8 mouse cellular contexts compared by ENCODE assay signal in the genomic region with DNA sequence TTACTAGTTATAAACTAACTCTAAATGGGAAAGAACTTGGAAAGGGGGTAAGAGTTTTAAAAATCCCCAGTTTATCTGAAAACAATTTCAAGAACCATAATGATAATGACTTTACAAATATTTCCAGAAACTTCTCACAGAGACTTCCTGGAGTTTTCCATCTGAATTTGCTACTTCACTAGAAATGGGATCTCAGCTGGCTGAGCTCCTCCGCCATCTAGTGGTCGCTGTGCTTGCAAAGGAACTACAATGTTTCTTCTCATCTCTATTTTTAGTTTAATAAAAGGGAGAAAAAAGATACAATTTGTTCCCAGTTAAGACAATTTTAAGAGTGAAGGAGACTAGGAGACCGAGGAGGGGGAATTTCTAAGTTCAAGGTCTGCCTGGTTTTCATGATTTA. TPM values are rescaled to one million over a fixed set of nuclear protein-coding genes. Genes with fewer than 3 reads are reported as not detected.
DNase-seq lines count a peak whose midpoint lies in the region; ATAC-seq lines count a peak whose summit lies in the region.

No protein-coding gene starts in this region.

- H3K4me1 ChIP-seq in embryonic facial prominence, embryonic 14.5 days (ENCODE audit: control insufficient read depth, insufficient read depth, low read length), result no peaks in the 10 kb centered on the region
- H3K4me1 ChIP-seq in neural tube, embryonic 11.5 days (ENCODE audit: control insufficient read depth, insufficient read depth, low read length), result no peaks in the 10 kb centered on the region

- DNase-seq in heart, adult 18-20 months, result peak; percentile 54 to 82
- DNase-seq in heart, postnatal 25 days (ENCODE audit: low spot score), result no peak
- peak; percentile 77 for DNase-seq in 3T3-L1 (ENCODE audit: low read depth, low spot score)
- DNase-seq in MN1 (ENCODE audit: low spot score), result peak; percentile 47
- peak; percentile 74 for DNase-seq in embryonic facial prominence, embryonic 14.5 days (ENCODE audit: low spot score)
- DNase-seq in layer of hippocampus, adult 9-10 months (ENCODE audit: low spot score), result peak; percentile 64
- DNase-seq in neural tube, embryonic 11.5 days (ENCODE audit: low spot score), result peak; percentile 60
- no peak for DNase-seq in spleen, adult 12 weeks (ENCODE audit: low spot score)

- no peak for ATAC-seq in embryonic facial prominence, embryonic 14.5 days (ENCODE audit: low read depth)
- ATAC-seq in neural tube, embryonic 11.5 days (ENCODE audit: insufficient read depth, low FRiP score, low TSS enrichment), result no peak

- H3K9me3 ChIP-seq in embryonic facial prominence, embryonic 14.5 days (ENCODE audit: control insufficient read depth, low read length), result no peaks in the 10 kb centered on the region
- no peaks in the 10 kb centered on the region for H3K9me3 ChIP-seq in neural tube, embryonic 11.5 days (ENCODE audit: control insufficient read depth, low read length)

- no peaks in the 10 kb centered on the region for H3K27me3 ChIP-seq in embryonic facial prominence, embryonic 14.5 days (replicated peaks; ENCODE audit: control insufficient read depth, insufficient read depth, low read length)
- no peaks in the 10 kb centered on the region for H3K27me3 ChIP-seq in neural tube, embryonic 11.5 days (ENCODE audit: control insufficient read depth, insufficient read depth, low read length)

- no peak overlapping the region for H3K9ac ChIP-seq in embryonic facial prominence, embryonic 14.5 days (ENCODE audit: low read depth, low read length)
- no peak overlapping the region for H3K9ac ChIP-seq in neural tube, embryonic 11.5 days (ENCODE audit: low read length)

- no peak overlapping the region for H3K4me2 ChIP-seq in embryonic facial prominence, embryonic 14.5 days (ENCODE audit: low read depth, low read length)
- no peak overlapping the region for H3K4me2 ChIP-seq in neural tube, embryonic 11.5 days (ENCODE audit: low read depth)

- H3K4me3 ChIP-seq in embryonic facial prominence, embryonic 14.5 days (ENCODE audit: low read depth, low read length), result no peak overlapping the region
- H3K4me3 ChIP-seq in neural tube, embryonic 11.5 days (ENCODE audit: low read depth, low read length), result no peak overlapping the region

- intact Hi-C loops in heart, postnatal 25 days (cut with DNase I), result loop anchor here (2.0 kb wide), 1 partner anchor 71 kb away; the partner anchor contains the start of gene Mtrf1

- no peak overlapping the region for H3K27ac ChIP-seq in embryonic facial prominence, embryonic 14.5 days (replicated peaks; ENCODE audit: low read depth, low read length)
- no peak overlapping the region for H3K27ac ChIP-seq in neural tube, embryonic 11.5 days (ENCODE audit: low read depth, low read length)

- 18% methylated on average over 3 of the region's 3 CpGs for WGBS in embryonic facial prominence, embryonic 14.5 days
- WGBS in neural tube, embryonic 11.5 days, result 25% methylated on average over 3 of the region's 3 CpGs

- peaks cover 89% of the 10 kb centered on the region for H3K36me3 ChIP-seq in embryonic facial prominence, embryonic 14.5 days (ENCODE audit: control insufficient read depth, insufficient read depth, low read length)
- H3K36me3 ChIP-seq in neural tube, embryonic 11.5 days (ENCODE audit: control insufficient read depth, insufficient read depth, low read length), result peaks cover 6% of the 10 kb centered on the region

RNA-seq across cellular contexts. Expression of gene Elf1, which starts 13.4 kb away (rescaled TPM):
- 10 to 100 TPM; 12.4 to 15.0 TPM for total RNA-seq in heart, adult 18-20 months (2021)
- 10 to 100 TPM; 15.2 to 17.0 TPM for total RNA-seq in heart, postnatal 25 days (2021)
- 12.7 and 13.6 TPM in 2 replicates for polyA plus RNA-seq in embryonic facial prominence, embryonic 14.5 days (2014; fragmentation: Nextera tagmentation; extraction: Ambion mirVana)
- polyA plus RNA-seq in neural tube, embryonic 11.5 days (2014; fragmentation: Nextera tagmentation; extraction: Ambion mirVana), result 8.2 and 8.3 TPM in 2 replicates

RNA-seq across cellular contexts. Expression of gene Wbp4, which starts 13.7 kb away (rescaled TPM):
- total RNA-seq in heart, adult 18-20 months (2021), result 10 to 100 TPM; 20.5 to 21.7 TPM
- 10 to 100 TPM; 18.8 to 21.6 TPM for total RNA-seq in heart, postnatal 25 days (2021)
- polyA plus RNA-seq in embryonic facial prominence, embryonic 14.5 days (2014; fragmentation: Nextera tagmentation; extraction: Ambion mirVana), result 39.6 and 46.0 TPM in 2 replicates
- polyA plus RNA-seq in neural tube, embryonic 11.5 days (2014; fragmentation: Nextera tagmentation; extraction: Ambion mirVana), result 57.8 TPM in 2 replicates

RNA-seq across cellular contexts. Expression of gene Kbtbd6, which starts 16.0 kb away (rescaled TPM):
- total RNA-seq in heart, adult 18-20 months (2021), result under 1 TPM; 0.12 to 0.39 TPM
- under 1 TPM; 0.17 to 0.29 TPM for total RNA-seq in heart, postnatal 25 days (2021)
- 2.4 TPM in 2 replicates for polyA plus RNA-seq in embryonic facial prominence, embryonic 14.5 days (2014; fragmentation: Nextera tagmentation; extraction: Ambion mirVana)
- polyA plus RNA-seq in neural tube, embryonic 11.5 days (2014; fragmentation: Nextera tagmentation; extraction: Ambion mirVana), result 5.7 and 6.3 TPM in 2 replicates

RNA-seq across cellular contexts. Expression of gene Kbtbd7, which starts 41.3 kb away (rescaled TPM):
- 1 to 10 TPM; 8.9 to 9.1 TPM for total RNA-seq in heart, adult 18-20 months (2021)
- 10 to 100 TPM; 10.3 to 12.0 TPM for total RNA-seq in heart, postnatal 25 days (2021)
- polyA plus RNA-seq in embryonic facial prominence, embryonic 14.5 days (2014; fragmentation: Nextera tagmentation; extraction: Ambion mirVana), result 13.8 and 15.4 TPM in 2 replicates
- polyA plus RNA-seq in neural tube, embryonic 11.5 days (2014; fragmentation: Nextera tagmentation; extraction: Ambion mirVana), result 18.4 and 19.9 TPM in 2 replicates

Comparison
In these comparisons a context has a peak if more than half of its experiments do, and no peak if none do; other contexts are left out.
1. DNase-seq: peak in heart, adult 18-20 months (2 of 2), 3T3-L1 (single experiment), MN1 (single experiment), embryonic facial prominence, embryonic 14.5 days (single experiment), layer of hippocampus, adult 9-10 months (single experiment) and neural tube, embryonic 11.5 days (single experiment); none in heart, postnatal 25 days (single experiment) and spleen, adult 12 weeks (single experiment).